Mouse (Mus musculus) neural tube, embryonic 15.5 days (tissue): Measurements from ENCODE around the gene Cpne5. TPM values are rescaled to one million over a fixed set of nuclear protein-coding genes. Genes with fewer than 3 reads are reported as not detected.

Experiments
- ATAC-seq: fragments of 200-750 bp; cut with Nextera tagmentation; 2 replicates; pipeline ENCODE4 v1.8.0; 2017; ENCODE audit warnings: mild to moderate bottlenecking, moderate TSS enrichment, moderate library complexity; ENCODE audit not compliant: low FRiP score
- H3K27ac ChIP-seq: fragments of 300-500 bp; sonication (generic); replicated peaks from 2 replicates; pipeline ENCODE4 v1.5.1; 2015; ENCODE audit warnings: mild to moderate bottlenecking, inconsistent platforms
- H3K27me3 ChIP-seq: fragments of 300-500 bp; sonication (generic); replicated peaks from 2 replicates; pipeline ENCODE4 v1.6.1; 2015; ENCODE audit warnings: inconsistent platforms
- H3K36me3 ChIP-seq: fragments of 300-500 bp; sonication (generic); 2 replicates; pipeline ENCODE4 v1.6.1; 2015; ENCODE audit warnings: inconsistent platforms
- H3K4me1 ChIP-seq: fragments of 300-500 bp; sonication (generic); 2 replicates; pipeline ENCODE4 v1.6.1; 2015; ENCODE audit warnings: inconsistent platforms
- H3K4me2 ChIP-seq: fragments of 300-500 bp; sonication (generic); 2 replicates; pipeline ENCODE4 v1.6.1; 2015; ENCODE audit warnings: inconsistent platforms, mild to moderate bottlenecking, moderate library complexity
- H3K4me3 ChIP-seq: fragments of 300-500 bp; sonication (generic); replicated peaks from 2 replicates; pipeline ENCODE4 v1.5.1; 2015; ENCODE audit warnings: mild to moderate bottlenecking, inconsistent platforms
- H3K9ac ChIP-seq: fragments of 300-500 bp; sonication (generic); replicated peaks from 2 replicates; pipeline ENCODE4 v1.6.1; 2015; ENCODE audit warnings: mild to moderate bottlenecking, inconsistent platforms
- H3K9me3 ChIP-seq: fragments of 300-500 bp; sonication (generic); replicated peaks from 2 replicates; pipeline ENCODE4 v1.6.1; 2016; ENCODE audit warnings: inconsistent platforms
- WGBS: fragments of 180-500 bp; shearing (Covaris S2); methylation state at CpG from one replicate; pipeline ENCODE4 v1.1.7; 2015; ENCODE audit warnings: mixed read lengths; 5-methylcytosine and 5-hydroxymethylcytosine counted together
- polyA plus RNA-seq: library from polyadenylated mRNA; unstranded; fragments of >200 nt; fragmentation: Nextera tagmentation; extraction: Ambion mirVana; gene quantifications from 2 replicates; pipeline ENCODE4 v1.2.1, GENCODE M21; 2015

The Cpne5 gene
- polyA plus RNA-seq, 1 experiment from 2014 or later: 61.2 TPM

GRCm38 (mm10) chr17:29236111-29236510 lies 1.9 kb downstream of the Cpne5 start:
- Histone ChIP-seq H3K9ac (no peak overlapping the region), H3K4me2 (peak overlapping the region; percentile 99), H3K9me3 (no peaks in the 10 kb centered on the region), H3K27me3 (peaks cover 21% of the 10 kb centered on the region), H3K36me3 (no peaks in the 10 kb centered on the region), H3K4me1 (peaks cover 30% of the 10 kb centered on the region), H3K4me3 (peak overlapping the region; percentile 64; the same call in 1 of the 2 replicates), H3K27ac (no peak overlapping the region)
- ATAC-seq: no peak
- WGBS: 71% methylated on average over 7 of the region's 7 CpGs

- 60% methylated on average over 10 of the region's 10 CpGs for WGBS
- Histone ChIP-seq H3K36me3 (no peaks in the 10 kb centered on the region), H3K4me2 (no peak overlapping the region), H3K27me3 (peaks cover 11% of the 10 kb centered on the region), H3K9ac (no peak overlapping the region), H3K27ac (no peak overlapping the region), H3K4me3 (no peak overlapping the region), H3K9me3 (no peaks in the 10 kb centered on the region), H3K4me1 (peaks cover 8% of the 10 kb centered on the region; the same call in 1 of the 2 replicates)
- no peak for ATAC-seq
Observed at GRCm38 (mm10) chr17:29231109-29231508, 6.9 kb downstream of the Cpne5 start.

DNA sequence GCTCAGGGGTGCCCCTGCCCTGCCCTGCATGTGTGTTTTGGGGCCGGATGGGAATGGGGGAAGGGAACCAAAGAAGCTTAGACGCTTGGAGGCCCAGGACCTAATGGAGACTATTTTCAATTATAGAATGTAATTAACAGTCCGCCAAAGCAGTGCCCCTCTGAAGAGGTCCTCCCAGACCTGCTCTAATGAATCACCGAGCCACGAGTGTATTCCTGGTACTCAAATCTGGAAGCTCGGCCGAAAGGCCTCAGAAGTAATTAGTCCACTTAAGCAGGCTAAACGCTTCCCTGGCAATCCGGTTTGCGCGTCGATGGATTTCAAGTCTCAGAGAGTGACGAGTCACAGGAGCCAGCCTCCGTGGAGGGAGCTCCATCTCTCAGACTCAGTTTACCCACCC lies 17.3 kb downstream of the Cpne5 start:
- H3K9ac ChIP-seq: no peak overlapping the region
- WGBS: 57% methylated on average over 14 of the region's 14 CpGs
- ATAC-seq: 0 out of 2 replicates have a peak, but pooled peaks have one; percentile 18
- no peak overlapping the region for H3K4me2 ChIP-seq
- H3K36me3 ChIP-seq: no peaks in the 10 kb centered on the region
- H3K27me3 ChIP-seq: no peaks in the 10 kb centered on the region
- H3K4me1 ChIP-seq: peaks cover 18% of the 10 kb centered on the region
- H3K9me3 ChIP-seq: no peaks in the 10 kb centered on the region
- H3K4me3 ChIP-seq: no peak overlapping the region
- H3K27ac ChIP-seq: 0 out of 2 replicates have a peak overlapping the region, but pooled peaks have one; percentile 48

GRCm38 (mm10) chr17:29218017-29218416 lies 19.9 kb downstream of the Cpne5 start:
- WGBS: 63% methylated on average over 5 of the region's 5 CpGs
- no peak overlapping the region for H3K4me3 ChIP-seq
- no peak overlapping the region for H3K9ac ChIP-seq

GRCm38 (mm10) chr17:29216078-29216477 lies 21.9 kb downstream of the Cpne5 start:
- 58% methylated on average over 7 of the region's 7 CpGs for WGBS
- Histone ChIP-seq H3K36me3 (no peaks in the 10 kb centered on the region), H3K9me3 (no peaks in the 10 kb centered on the region), H3K27ac (no peak overlapping the region), H3K9ac (no peak overlapping the region), H3K4me1 (peaks cover 46% of the 10 kb centered on the region), H3K4me2 (no peak overlapping the region), H3K4me3 (no peak overlapping the region), H3K27me3 (no peaks in the 10 kb centered on the region)
- ATAC-seq: no peak

More at GRCm38 (mm10) chr17:29218017-29218416, 19.9 kb downstream of the Cpne5 start:
- no peak overlapping the region for H3K27ac ChIP-seq
- no peak overlapping the region for H3K4me2 ChIP-seq
- H3K36me3 ChIP-seq: no peaks in the 10 kb centered on the region
- H3K4me1 ChIP-seq: peaks cover 44% of the 10 kb centered on the region
- no peak for ATAC-seq
- no peaks in the 10 kb centered on the region for H3K9me3 ChIP-seq
- no peaks in the 10 kb centered on the region for H3K27me3 ChIP-seq

DNA sequence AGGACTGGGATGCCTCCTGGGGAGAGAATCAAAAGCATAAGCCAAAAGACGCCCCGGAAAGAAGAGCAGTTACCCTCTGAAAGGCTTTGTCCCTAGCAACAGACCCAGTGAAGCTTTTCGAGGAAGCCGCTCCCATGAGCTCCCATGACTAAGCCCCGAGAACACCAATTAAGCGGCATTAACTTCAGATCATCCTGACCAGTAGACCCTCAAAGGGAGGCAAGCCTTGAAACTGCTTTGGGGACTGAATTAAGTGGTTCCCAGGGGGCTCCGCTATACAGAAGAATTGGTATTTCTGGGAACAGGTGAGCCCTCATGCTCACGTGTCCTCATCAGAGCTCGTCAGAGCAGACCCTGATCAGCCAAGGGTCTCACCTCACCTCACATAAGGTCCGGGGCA lies 23.3 kb downstream of the Cpne5 start:
- Histone ChIP-seq H3K4me1 (peaks cover 40% of the 10 kb centered on the region), H3K9ac (no peak overlapping the region), H3K9me3 (no peaks in the 10 kb centered on the region), H3K36me3 (no peaks in the 10 kb centered on the region), H3K4me2 (no peak overlapping the region), H3K4me3 (no peak overlapping the region), H3K27ac (peak overlapping the region; percentile 81), H3K27me3 (no peaks in the 10 kb centered on the region)
- WGBS: 25% methylated on average over 10 of the region's 10 CpGs
- ATAC-seq: no peak

DNA sequence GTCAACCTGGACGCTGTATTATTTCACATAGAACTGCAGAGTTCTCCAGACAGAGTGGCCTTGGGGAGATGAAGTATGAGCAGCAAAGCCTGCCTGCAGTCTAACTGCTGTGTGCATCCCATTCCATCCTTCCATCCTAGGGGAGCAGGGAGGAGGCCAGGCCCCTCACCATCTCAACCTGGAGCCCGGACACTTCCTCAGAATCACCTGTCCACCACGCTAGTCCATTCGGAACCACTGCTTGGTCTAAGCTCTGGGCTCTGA lies 23.8 kb downstream of the Cpne5 start:
- H3K4me2 ChIP-seq: no peak overlapping the region; the same call in 1 of the 2 replicates
- peak; percentile 35; the same call in 1 of the 2 replicates for ATAC-seq
- H3K36me3 ChIP-seq: no peaks in the 10 kb centered on the region
- H3K9me3 ChIP-seq: no peaks in the 10 kb centered on the region
- no peaks in the 10 kb centered on the region for H3K27me3 ChIP-seq
- H3K4me3 ChIP-seq: no peak overlapping the region
- 59% methylated on average over 4 of the region's 4 CpGs for WGBS
- H3K4me1 ChIP-seq: peaks cover 40% of the 10 kb centered on the region
- no peak overlapping the region for H3K9ac ChIP-seq
- peak overlapping the region; percentile 81 for H3K27ac ChIP-seq

GRCm38 (mm10) chr17:29213381-29214192 lies 24.4 kb downstream of the Cpne5 start:
- Histone ChIP-seq H3K27me3 (no peaks in the 10 kb centered on the region), H3K4me2 (peak overlapping the region; percentile 40), H3K9me3 (no peaks in the 10 kb centered on the region), H3K27ac (peak overlapping the region; percentile 81), H3K36me3 (no peaks in the 10 kb centered on the region), H3K4me1 (peaks cover 40% of the 10 kb centered on the region), H3K4me3 (no peak overlapping the region), H3K9ac (no peak overlapping the region)
- 7% methylated on average over 12 of the region's 12 CpGs for WGBS
- ATAC-seq: peak; percentile 65

GRCm38 (mm10) chr17:29211836-29212235 lies 26.1 kb downstream of the Cpne5 start:
- WGBS: 57% methylated on average over 7 of the region's 7 CpGs
- Histone ChIP-seq H3K4me2 (no peak overlapping the region), H3K27me3 (no peaks in the 10 kb centered on the region), H3K9ac (no peak overlapping the region), H3K27ac (no peak overlapping the region), H3K9me3 (no peaks in the 10 kb centered on the region), H3K36me3 (no peaks in the 10 kb centered on the region), H3K4me1 (peaks cover 40% of the 10 kb centered on the region), H3K4me3 (no peak overlapping the region)
- no peak for ATAC-seq

DNA sequence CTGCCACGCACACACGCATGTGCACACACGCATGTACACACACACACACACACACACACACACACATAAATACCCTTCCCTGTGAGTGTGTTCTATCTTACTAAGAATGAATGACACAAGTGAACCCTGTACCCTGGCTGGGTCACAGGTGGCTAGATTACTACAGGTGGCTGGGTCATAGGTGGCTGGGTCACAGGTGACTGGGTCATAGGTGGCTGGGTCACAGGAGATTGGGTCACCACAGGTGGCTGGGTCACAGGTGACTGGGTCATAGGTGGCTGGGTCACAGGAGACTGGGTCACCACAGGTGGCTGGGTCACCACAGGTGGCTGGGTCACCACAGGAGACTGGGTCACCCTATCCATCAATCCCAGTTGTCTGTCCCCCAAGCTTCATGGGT lies 27.9 kb downstream of the Cpne5 start:
- H3K36me3 ChIP-seq: no peaks in the 10 kb centered on the region
- H3K27ac ChIP-seq: no peak overlapping the region
- no peak for ATAC-seq
- no peaks in the 10 kb centered on the region for H3K9me3 ChIP-seq
- H3K4me3 ChIP-seq: no peak overlapping the region
- H3K4me1 ChIP-seq: peaks cover 25% of the 10 kb centered on the region
- no peak overlapping the region for H3K9ac ChIP-seq
- 88% methylated on average over 3 of the region's 3 CpGs for WGBS
- no peak overlapping the region for H3K4me2 ChIP-seq
- no peaks in the 10 kb centered on the region for H3K27me3 ChIP-seq

- Histone ChIP-seq H3K27me3 (no peaks in the 10 kb centered on the region), H3K36me3 (no peaks in the 10 kb centered on the region; the same call in 1 of the 2 replicates), H3K4me3 (no peak overlapping the region), H3K9me3 (no peaks in the 10 kb centered on the region), H3K4me2 (no peak overlapping the region), H3K4me1 (no peaks in the 10 kb centered on the region), H3K27ac (no peak overlapping the region), H3K9ac (no peak overlapping the region)
- ATAC-seq: no peak
- WGBS: 70% methylated on average over 7 of the region's 7 CpGs
Observed at GRCm38 (mm10) chr17:29206052-29206451, 31.9 kb downstream of the Cpne5 start.

GRCm38 (mm10) chr17:29202604-29203003 lies 35.4 kb downstream of the Cpne5 start:
- no peak overlapping the region for H3K9ac ChIP-seq

More at GRCm38 (mm10) chr17:29202604-29203003, 35.4 kb downstream of the Cpne5 start:
- Histone ChIP-seq H3K36me3 (no peaks in the 10 kb centered on the region; the same call in 1 of the 2 replicates), H3K27me3 (no peaks in the 10 kb centered on the region), H3K4me2 (no peak overlapping the region), H3K9me3 (no peaks in the 10 kb centered on the region), H3K4me1 (peaks cover 11% of the 10 kb centered on the region), H3K27ac (no peak overlapping the region), H3K4me3 (no peak overlapping the region)
- ATAC-seq: no peak
- 88% methylated on average over 6 of the region's 6 CpGs for WGBS
